8 mouse cellular contexts compared by ENCODE assay signal in genomic region chr6:140666486-140667240, GRCm38 (mm10). TPM values are rescaled to one million over a fixed set of nuclear protein-coding genes. Genes with fewer than 3 reads are reported as not detected.
A peak's percentile ranks its signal among the peaks of the same experiment; 100 is the strongest.
DNase-seq lines count a peak whose midpoint lies in the region; ATAC-seq and TF ChIP-seq lines count a peak whose summit lies in the region.

No protein-coding gene starts in this region.

- ATAC-seq in heart, postnatal 0 days (ENCODE audit: insufficient read depth, low read depth), result peak; percentile 52
- ATAC-seq in limb, embryonic 14.5 days (ENCODE audit: low FRiP score, low read depth), result peak; percentile 68
- no peak for ATAC-seq in granulocyte monocyte progenitor cell, adult 5-6 weeks (replicated peaks; ENCODE audit: poor library complexity, severe bottlenecking)

- TF ChIP-seq POLR2A in limb, embryonic 14.5 days (IDR thresholded peaks at IDR 0.05; ENCODE audit: borderline replicate concordance, extremely low read depth, insufficient read depth, insufficient read length), result no peak

- H3K4me3 ChIP-seq in heart, postnatal 0 days (ENCODE audit: low read depth, low read length), result peak overlapping the region; percentile 21
- H3K4me3 ChIP-seq in limb, embryonic 14.5 days (replicated peaks; ENCODE audit: low read length), result no peak overlapping the region

- H3K36me3 ChIP-seq in heart, postnatal 0 days (replicated peaks; ENCODE audit: control insufficient read depth, insufficient read depth, low read length), result no peaks in the 10 kb centered on the region
- no peaks in the 10 kb centered on the region; the same call in 1 of the 2 replicates for H3K36me3 ChIP-seq in limb, embryonic 14.5 days (ENCODE audit: control insufficient read depth, insufficient read depth, low read length)

- intact Hi-C loops in left cerebral cortex, postnatal 14 days (cut with DNase I), result no loop called here

- no peak for TF ChIP-seq EP300 in heart, postnatal 0 days (IDR thresholded peaks at IDR 0.05; ENCODE audit: low read depth)

- WGBS in heart, postnatal 0 days, result 6% methylated on average over 18 of the region's 18 CpGs
- WGBS in limb, embryonic 14.5 days, result 22% methylated on average over 18 of the region's 18 CpGs

- no peak for TF ChIP-seq CTCF in heart, postnatal 0 days (IDR thresholded peaks at IDR 0.05; ENCODE audit: low read depth)

- peak; percentile 44 to 50 for DNase-seq in left cerebral cortex, postnatal 14 days (ENCODE audit: low spot score in 2 of 2)
- DNase-seq in left cerebral cortex, adult 11 months (ENCODE audit: low spot score), result no peak
- peak; percentile 43 for DNase-seq in brain, embryonic 18.5 days (ENCODE audit: low read depth, low spot score)
- peak; percentile 62 for DNase-seq in heart, postnatal 0 days (ENCODE audit: low spot score)
- DNase-seq in limb, embryonic 14.5 days (ENCODE audit: low spot score), result peak; percentile 79
- no peak for DNase-seq in natural killer cell, adult 2 months (ENCODE audit: low spot score in 2 of 2)
- DNase-seq in thymus, postnatal 10 days (ENCODE audit: low spot score in 2 of 2), result no peak

- H3K27ac ChIP-seq in heart, postnatal 0 days (ENCODE audit: low read depth), result peak overlapping the region; percentile 61
- peak overlapping the region; percentile 22 for H3K27ac ChIP-seq in limb, embryonic 14.5 days (replicated peaks; ENCODE audit: low read depth, low read length)

- no peaks in the 10 kb centered on the region for H3K9me3 ChIP-seq in heart, postnatal 0 days (replicated peaks; ENCODE audit: control insufficient read depth, low read length)
- no peaks in the 10 kb centered on the region for H3K9me3 ChIP-seq in limb, embryonic 14.5 days (ENCODE audit: control insufficient read depth, low read length)

- no peaks in the 10 kb centered on the region for H3K27me3 ChIP-seq in heart, postnatal 0 days (ENCODE audit: control insufficient read depth, insufficient read depth, low read length)
- no peaks in the 10 kb centered on the region for H3K27me3 ChIP-seq in limb, embryonic 14.5 days (ENCODE audit: control insufficient read depth, insufficient read depth, low read length)

- H3K9ac ChIP-seq in heart, postnatal 0 days (replicated peaks; ENCODE audit: low read depth, low read length), result 0 out of 2 replicates have a peak overlapping the region, but pooled peaks have one; percentile 11
- H3K9ac ChIP-seq in limb, embryonic 14.5 days (ENCODE audit: low read depth, low read length, severe bottlenecking), result no peak overlapping the region

- peaks cover 18% of the 10 kb centered on the region for H3K4me1 ChIP-seq in heart, postnatal 0 days (ENCODE audit: control insufficient read depth, insufficient read depth)
- H3K4me1 ChIP-seq in limb, embryonic 14.5 days (ENCODE audit: control insufficient read depth, insufficient read depth, low read length), result peaks cover 21% of the 10 kb centered on the region

- peak overlapping the region; percentile 57 for H3K4me2 ChIP-seq in heart, postnatal 0 days (ENCODE audit: low read depth, low read length)
- H3K4me2 ChIP-seq in limb, embryonic 14.5 days (replicated peaks; ENCODE audit: low read depth, low read length, severe bottlenecking), result no peak overlapping the region; the same call in 1 of the 2 replicates

RNA-seq across cellular contexts. Expression of gene Aebp2, which starts 44.2 kb away (rescaled TPM):
- total RNA-seq in left cerebral cortex, postnatal 14 days (2021), result 10 to 100 TPM; 47.1 to 52.9 TPM
- 14.8 and 23.8 TPM in 2 replicates for total RNA-seq in heart, postnatal 0 days (2014; rRNA removed; ENCODE audit: low replicate concordance)
- 5.2 and 5.4 TPM in 2 replicates for polyA plus RNA-seq in heart, postnatal 0 days (2015; fragmentation: Nextera tagmentation; extraction: Ambion mirVana)
- 64.1 and 67.4 TPM in 2 replicates for polyA plus RNA-seq in limb, embryonic 14.5 days (2012; rRNA removed)
- 23.3 and 29.8 TPM in 2 replicates for polyA plus RNA-seq in limb, embryonic 14.5 days (2014; fragmentation: Nextera tagmentation; extraction: Ambion mirVana)
- total RNA-seq in granulocyte monocyte progenitor cell, adult 5-6 weeks (2014; fragmentation: Nextera tagmentation), result 32.0 and 38.7 TPM in 2 replicates
- total RNA-seq in granulocyte monocyte progenitor cell, adult 5-6 weeks (2017), result 39.4 and 55.3 TPM in 2 replicates

Comparison
In these comparisons a context has a peak if more than half of its experiments do, and no peak if none do; other contexts are left out.
1. DNase-seq: peak in left cerebral cortex, postnatal 14 days (2 of 2), brain, embryonic 18.5 days (single experiment), heart, postnatal 0 days (single experiment) and limb, embryonic 14.5 days (single experiment); none in left cerebral cortex, adult 11 months (single experiment), natural killer cell, adult 2 months (0 of 2) and thymus, postnatal 10 days (0 of 2).